Mouse (Mus musculus) lung, embryonic 16.5 days (tissue): ENCODE results near the gene Hc. TPM values are rescaled to one million over a fixed set of nuclear protein-coding genes. Genes with fewer than 3 reads are reported as not detected.

Experiments used
- ATAC-seq: fragments of 200-750 bp; cut with Nextera tagmentation; 2 replicates; pipeline ENCODE4 v1.8.0; 2017; ENCODE audit warnings: low read depth, mild to moderate bottlenecking, moderate library complexity
- H3K27ac ChIP-seq: fragments of 300-500 bp; sonication (generic); 2 replicates; pipeline ENCODE4 v1.5.1; 2014; ENCODE audit warnings: mild to moderate bottlenecking, control low read depth, low read length
- H3K27me3 ChIP-seq: fragments of 300-500 bp; sonication (generic); 2 replicates; pipeline ENCODE4 v1.6.1; 2014; ENCODE audit warnings: low read depth, low read length, mixed read lengths; ENCODE audit not compliant: control insufficient read depth, insufficient read depth
- H3K36me3 ChIP-seq: fragments of 300-500 bp; sonication (generic); 2 replicates; pipeline ENCODE4 v1.6.1; 2014; ENCODE audit warnings: low read length; ENCODE audit not compliant: control insufficient read depth, insufficient read depth
- H3K4me1 ChIP-seq: fragments of 300-500 bp; sonication (generic); replicated peaks from 2 replicates; pipeline ENCODE4 v1.6.1; 2014; ENCODE audit warnings: low read length, mixed read lengths; ENCODE audit not compliant: control insufficient read depth, insufficient read depth
- H3K4me2 ChIP-seq: fragments of 300-500 bp; sonication (generic); 2 replicates; pipeline ENCODE4 v1.6.1; 2014; ENCODE audit warnings: low read depth, low read length, control low read depth
- H3K4me3 ChIP-seq: fragments of 300-500 bp; sonication (generic); 2 replicates; pipeline ENCODE4 v1.5.1; 2014; ENCODE audit warnings: mild to moderate bottlenecking, low read length, control low read depth
- H3K9ac ChIP-seq: fragments of 300-500 bp; sonication (generic); 2 replicates; pipeline ENCODE4 v1.6.1; 2014; ENCODE audit warnings: low read length, control low read depth
- H3K9me3 ChIP-seq: fragments of 300-500 bp; sonication (generic); 2 replicates; pipeline ENCODE4 v1.6.1; 2016; ENCODE audit warnings: low read length; ENCODE audit not compliant: control insufficient read depth
- WGBS: fragments of 180-500 bp; shearing (Covaris S2); extraction: QIAGEN DNeasy Blood & Tissue Kit; methylation state at CpG from one replicate; pipeline ENCODE4 v1.1.7; 2014; 5-methylcytosine and 5-hydroxymethylcytosine counted together
- polyA plus RNA-seq: library from polyadenylated mRNA; unstranded; fragments of >200 nt; fragmentation: Nextera tagmentation; extraction: Ambion mirVana; gene quantifications from 2 replicates; pipeline ENCODE4 v1.2.1, GENCODE M21; 2015

Gene Hc
- polyA plus RNA-seq, 1 experiment from 2014 or later: 2.4 TPM

DNA sequence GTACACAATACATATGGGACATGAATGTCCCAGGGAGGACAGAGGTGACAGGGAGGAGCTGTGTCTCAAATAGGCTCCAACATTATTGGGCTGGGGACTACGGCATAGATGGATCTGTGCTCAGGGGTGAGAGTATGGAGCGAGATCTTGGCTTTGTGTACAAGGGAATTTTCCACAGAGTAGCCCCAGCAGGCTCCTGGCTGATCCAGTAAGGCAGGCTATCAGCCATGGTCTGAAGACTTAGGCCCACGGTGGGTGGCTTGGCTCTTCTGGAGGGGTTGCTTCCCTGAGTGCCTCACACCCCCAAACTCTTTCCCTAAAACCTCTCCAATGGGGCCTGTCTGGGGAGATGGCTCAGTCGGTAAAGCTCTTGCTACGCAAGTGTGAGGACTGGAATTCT, 121.0 kb downstream of the Hc start:
- Histone ChIP-seq H3K27ac (no peak overlapping the region), H3K4me2 (no peak overlapping the region), H3K4me3 (no peak overlapping the region), H3K36me3 (no peaks in the 10 kb centered on the region), H3K27me3 (peaks cover 4% of the 10 kb centered on the region; the same call in 1 of the 2 replicates), H3K4me1 (peaks cover 8% of the 10 kb centered on the region), H3K9ac (no peak overlapping the region), H3K9me3 (no peaks in the 10 kb centered on the region)
- no peak for ATAC-seq
- 61% methylated on average over 5 of the region's 5 CpGs for WGBS

DNA sequence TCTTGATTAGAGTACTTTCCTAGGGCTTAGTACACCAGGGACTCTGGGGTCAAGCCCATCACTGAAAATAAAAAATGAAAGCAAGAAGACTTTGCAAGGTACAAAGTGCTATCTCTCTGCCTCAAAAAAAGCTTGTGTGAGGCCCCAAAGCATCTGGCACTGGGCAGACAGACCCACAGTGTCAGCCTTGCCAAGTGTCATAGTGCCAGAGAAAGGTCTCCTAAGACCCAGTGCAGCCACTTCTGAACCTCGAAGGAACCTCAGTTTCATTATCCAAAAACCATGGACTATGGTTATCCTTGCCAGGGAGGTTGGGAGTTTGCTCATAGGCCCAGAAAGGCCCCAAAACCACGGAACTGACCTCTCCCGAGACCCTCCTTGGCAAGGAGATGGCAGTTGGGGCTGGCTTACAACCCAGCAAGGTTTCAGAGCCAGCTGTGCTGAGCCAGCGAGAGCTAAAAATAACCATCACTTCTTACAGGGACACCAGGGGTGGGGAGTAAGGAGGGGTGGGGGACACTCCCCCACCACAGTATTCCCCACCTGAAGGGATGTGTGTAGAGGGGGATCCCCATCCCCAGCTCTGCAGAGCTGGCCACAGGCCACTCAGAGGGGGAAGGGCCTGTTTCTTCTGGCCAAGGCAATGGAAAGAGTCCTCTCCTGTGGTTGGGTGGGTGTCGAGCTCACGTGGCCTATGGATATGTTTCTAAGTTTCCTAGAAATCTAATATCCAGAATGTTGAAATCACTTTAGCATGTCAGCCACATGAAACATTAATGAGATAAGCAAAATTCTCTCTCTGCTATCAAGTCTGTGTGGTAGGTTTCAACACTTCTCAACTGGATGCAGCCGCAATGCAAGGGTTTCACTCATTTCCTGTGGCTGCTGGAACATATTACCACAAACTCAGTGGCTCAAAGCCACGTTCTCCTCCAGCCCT, 122.7 kb downstream of the Hc start:
- no peaks in the 10 kb centered on the region for H3K36me3 ChIP-seq
- peaks cover 4% of the 10 kb centered on the region; the same call in 1 of the 2 replicates for H3K27me3 ChIP-seq
- WGBS: 53% methylated on average over 8 of the region's 8 CpGs
- peak; percentile 64; the same call in 1 of the 2 replicates for ATAC-seq
- no peak overlapping the region for H3K27ac ChIP-seq
- no peak overlapping the region for H3K4me3 ChIP-seq
- H3K4me1 ChIP-seq: peaks cover 8% of the 10 kb centered on the region
- no peak overlapping the region for H3K9ac ChIP-seq
- no peaks in the 10 kb centered on the region for H3K9me3 ChIP-seq
- H3K4me2 ChIP-seq: no peak overlapping the region

DNA sequence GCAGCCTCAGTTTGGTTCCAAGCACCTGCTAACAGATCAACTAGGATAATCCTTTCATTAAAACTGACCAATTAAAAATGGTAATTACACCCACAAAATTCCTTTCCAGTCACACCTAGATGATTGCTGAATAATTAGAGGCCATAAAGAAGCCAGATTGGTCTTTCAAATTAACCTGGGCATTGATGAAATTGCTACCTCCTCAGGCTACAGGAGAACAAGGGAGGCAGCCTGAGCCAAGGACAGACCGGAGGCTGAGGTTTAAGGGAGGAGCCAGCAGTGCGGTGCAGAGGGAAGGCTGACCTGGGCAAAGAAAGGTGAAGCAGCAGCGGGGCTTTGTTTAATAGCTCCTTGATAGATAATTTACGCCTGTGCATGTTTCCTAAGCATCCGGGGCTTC, 123.8 kb downstream of the Hc start:
- Histone ChIP-seq H3K27ac (no peak overlapping the region), H3K9ac (no peak overlapping the region), H3K27me3 (peaks cover 4% of the 10 kb centered on the region; the same call in 1 of the 2 replicates), H3K9me3 (no peaks in the 10 kb centered on the region), H3K36me3 (no peaks in the 10 kb centered on the region), H3K4me1 (peaks cover 8% of the 10 kb centered on the region), H3K4me2 (no peak overlapping the region), H3K4me3 (no peak overlapping the region)
- ATAC-seq: no peak
- WGBS: 10% methylated on average over 5 of the region's 5 CpGs

Other genes with a start within 250 kb of the Hc start
- gene Fbxw2, start 235.1 kb downstream of the Hc start, polyA plus RNA-seq: 81.8 and 89.5 TPM in 2 replicates
- not detected in 2 replicates for gene Gm34653, start 228.4 kb downstream of the Hc start, polyA plus RNA-seq
- gene Cutal, start 187.0 kb downstream of the Hc start, polyA plus RNA-seq: 0.65 and 1.0 TPM in 2 replicates
- 104 and 106 TPM in 2 replicates for gene Psmd5, start 186.5 kb downstream of the Hc start, polyA plus RNA-seq
- 3.4 and 4.6 TPM in 2 replicates for gene Phf19, start 147.4 kb downstream of the Hc start, polyA plus RNA-seq
- gene Traf1, start 99.7 kb downstream of the Hc start, polyA plus RNA-seq: 4.3 and 4.7 TPM in 2 replicates
- gene AI182371, start 40.1 kb upstream of the Hc start, polyA plus RNA-seq: 0.65 and 1.2 TPM in 2 replicates
- gene Cntrl, start 48.1 kb upstream of the Hc start, polyA plus RNA-seq: 23.7 and 26.2 TPM in 2 replicates
- 349 and 387 TPM in 2 replicates for gene Rab14, start 139.7 kb upstream of the Hc start, polyA plus RNA-seq
- gene Gsn, start 194.9 kb upstream of the Hc start, polyA plus RNA-seq: 241 and 277 TPM in 2 replicates